Mouse (Mus musculus): Measurements from ENCODE around the gene Dot1l.

GRCm38 (mm10) chr10:80754594-80755290, at the start of gene Dot1l:
- no peak for TF ChIP-seq TAL1 (IDR thresholded peaks at IDR 0.05; ENCODE audit: low read length)
- no peak for TF ChIP-seq GATA1 (IDR thresholded peaks at IDR 0.05; ENCODE audit: low read length)
